Mouse (Mus musculus): Measurements from ENCODE around the gene Brinp2. TPM values are rescaled to one million over a fixed set of nuclear protein-coding genes. Genes with fewer than 3 reads are reported as not detected.

Brinp2 gene
- total and polyA plus RNA-seq, 3 experiments = 0.11 TPM; not detected in 2

DNA sequence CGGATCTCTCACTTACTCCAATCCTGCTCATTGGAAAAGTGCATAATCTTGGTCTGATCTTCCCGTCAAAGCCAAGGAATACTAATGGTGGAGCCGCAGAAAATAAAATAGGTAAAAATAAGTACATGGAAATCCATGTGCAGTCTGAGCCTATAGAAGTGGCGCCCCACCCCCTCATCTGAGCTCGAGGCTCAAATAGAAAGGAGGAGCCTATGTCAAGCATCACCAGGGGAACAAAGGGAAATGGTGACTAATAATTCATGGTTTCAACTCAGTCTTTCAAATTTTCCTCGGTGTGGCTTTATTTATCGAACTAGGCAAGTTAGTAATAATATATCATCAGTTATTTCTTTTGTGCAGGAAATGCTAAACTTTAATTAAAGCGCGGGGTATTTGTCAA lies 84.1 kb downstream of the Brinp2 start:
- ATAC-seq (ENCODE audit: extremely low read depth, insufficient number of reproducible peaks, low FRiP score, poor library complexity, severe bottlenecking) (no peak), DNase-seq (ENCODE audit: low spot score) (no peak)
- no peaks in the 10 kb centered on the region for H3K4me1 ChIP-seq (ENCODE audit: insufficient read depth, low read depth, low read length)
- no peak for TF ChIP-seq GATA1 (IDR thresholded peaks at IDR 0.05; ENCODE audit: borderline replicate concordance, low read length)
- TF ChIP-seq POLR2AphosphoS5 (IDR thresholded peaks at IDR 0.05; ENCODE audit: insufficient replicate concordance, low read depth, low read length) = no peak
- no peak for TF ChIP-seq GATA2 (IDR thresholded peaks at IDR 0.05; ENCODE audit: borderline replicate concordance, low read depth, low read length)
- no peak for TF ChIP-seq CTCF (IDR thresholded peaks at IDR 0.05; ENCODE audit: low read depth, low read length)
- TF ChIP-seq TAL1 (conservative IDR thresholded peaks at IDR 0.05; ENCODE audit: low read depth, low read length) = no peak
- H3K36me3 ChIP-seq (replicated peaks) = no peaks in the 10 kb centered on the region
- no peak overlapping the region for H3K4me3 ChIP-seq (ENCODE audit: low read depth, low read length)
- peaks cover 14% of the 10 kb centered on the region for H3K9me3 ChIP-seq (replicated peaks)
- H3K27me3 ChIP-seq (ENCODE audit: insufficient read depth, low read length) = no peaks in the 10 kb centered on the region

DNA sequence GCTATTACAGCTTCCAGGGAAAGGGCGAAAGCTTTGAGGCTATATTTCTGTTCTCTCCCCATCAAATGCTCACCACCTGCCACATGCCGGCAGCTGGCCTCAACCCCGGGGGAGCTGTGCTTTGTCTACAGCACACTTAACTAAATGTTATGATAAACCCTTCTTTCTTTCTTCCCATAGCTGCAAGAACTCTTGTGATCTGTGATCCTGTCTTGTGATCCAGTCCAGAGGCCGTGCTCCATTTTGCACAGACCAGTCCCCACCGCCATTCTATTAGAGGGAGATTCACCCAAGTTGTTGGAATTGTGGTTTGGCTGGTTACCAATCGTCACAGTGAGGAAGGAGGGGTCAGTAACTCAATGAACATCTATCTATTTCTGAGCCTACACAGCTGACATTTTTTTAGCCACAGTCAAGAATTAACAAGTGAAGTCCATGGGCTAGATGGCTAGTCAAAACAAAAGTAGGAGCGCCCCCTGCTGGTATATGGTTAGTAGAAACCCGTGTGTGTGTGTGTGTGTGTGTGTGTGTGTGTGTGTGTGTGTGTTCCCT lies 89.0 kb downstream of the Brinp2 start:
- ATAC-seq (ENCODE audit: extremely low read depth, insufficient number of reproducible peaks, low FRiP score, poor library complexity, severe bottlenecking) (no peak), DNase-seq (ENCODE audit: low spot score) (no peak)
- Histone ChIP-seq H3K27me3 (ENCODE audit: insufficient read depth, low read length) (no peaks in the 10 kb centered on the region), H3K4me1 (ENCODE audit: insufficient read depth, low read depth, low read length) (no peaks in the 10 kb centered on the region), H3K9me3 (replicated peaks) (peaks cover 25% of the 10 kb centered on the region), H3K4me3 (ENCODE audit: low read depth, low read length) (no peak overlapping the region), H3K36me3 (replicated peaks) (no peaks in the 10 kb centered on the region)
- no peak for TF ChIP-seq TAL1 (conservative IDR thresholded peaks at IDR 0.05; ENCODE audit: low read depth, low read length)
- TF ChIP-seq POLR2AphosphoS5 (IDR thresholded peaks at IDR 0.05; ENCODE audit: insufficient replicate concordance, low read depth, low read length) = no peak
- TF ChIP-seq GATA1 (IDR thresholded peaks at IDR 0.05; ENCODE audit: borderline replicate concordance, low read length) = no peak
- no peak for TF ChIP-seq GATA2 (IDR thresholded peaks at IDR 0.05; ENCODE audit: borderline replicate concordance, low read depth, low read length)
- no peak for TF ChIP-seq CTCF (IDR thresholded peaks at IDR 0.05; ENCODE audit: low read depth, low read length)

DNA sequence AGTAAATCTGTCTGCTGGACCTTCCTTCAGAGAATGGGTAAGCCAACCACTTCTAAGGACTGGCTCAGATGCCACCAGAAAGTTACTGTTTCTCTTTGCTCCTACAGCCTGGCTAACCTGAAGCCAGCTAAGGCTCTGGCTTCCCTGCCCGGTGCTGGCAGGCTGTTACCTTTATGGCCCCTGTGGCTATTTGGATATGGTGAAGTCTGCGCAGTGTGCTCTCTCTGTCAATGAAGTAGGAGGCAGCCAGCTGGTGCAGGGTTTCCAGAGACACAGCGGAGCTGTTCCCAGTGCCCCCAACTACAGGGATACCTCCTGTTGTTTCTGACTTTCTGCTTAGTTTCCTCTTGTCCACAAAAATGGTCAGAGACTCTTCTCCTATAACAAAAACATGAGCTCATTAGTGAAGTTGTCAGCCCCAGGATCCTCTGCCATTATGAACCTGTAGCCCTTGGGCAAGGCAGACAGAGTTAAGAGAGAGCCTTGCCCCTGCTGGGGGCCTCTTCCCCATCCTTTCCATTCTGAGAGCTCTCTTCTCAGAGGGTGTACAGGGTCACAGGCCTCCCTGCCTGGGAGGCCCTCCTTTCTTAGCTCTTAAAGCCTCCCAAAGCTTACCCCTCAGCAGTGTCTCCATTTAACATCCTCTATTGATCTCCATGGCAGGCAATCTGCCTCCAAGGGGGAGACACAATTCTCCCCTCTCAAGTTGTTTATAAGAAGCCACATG lies 89.7 kb downstream of the Brinp2 start:
- H3K4me3 ChIP-seq (ENCODE audit: low read depth, low read length) = no peak overlapping the region
- ATAC-seq (ENCODE audit: extremely low read depth, insufficient number of reproducible peaks, low FRiP score, poor library complexity, severe bottlenecking) (no peak), DNase-seq (ENCODE audit: low spot score) (no peak)
- H3K4me1 ChIP-seq (ENCODE audit: insufficient read depth, low read depth, low read length) = no peaks in the 10 kb centered on the region
- no peaks in the 10 kb centered on the region for H3K27me3 ChIP-seq (ENCODE audit: insufficient read depth, low read length)
- no peak for TF ChIP-seq CTCF (IDR thresholded peaks at IDR 0.05; ENCODE audit: low read depth, low read length)
- no peak for TF ChIP-seq GATA2 (IDR thresholded peaks at IDR 0.05; ENCODE audit: borderline replicate concordance, low read depth, low read length)
- TF ChIP-seq POLR2AphosphoS5 (IDR thresholded peaks at IDR 0.05; ENCODE audit: insufficient replicate concordance, low read depth, low read length) = no peak
- no peak for TF ChIP-seq TAL1 (conservative IDR thresholded peaks at IDR 0.05; ENCODE audit: low read depth, low read length)
- TF ChIP-seq GATA1 (IDR thresholded peaks at IDR 0.05; ENCODE audit: borderline replicate concordance, low read length) = no peak
- no peaks in the 10 kb centered on the region for H3K36me3 ChIP-seq (replicated peaks)
- H3K9me3 ChIP-seq (replicated peaks) = peaks cover 25% of the 10 kb centered on the region

DNA sequence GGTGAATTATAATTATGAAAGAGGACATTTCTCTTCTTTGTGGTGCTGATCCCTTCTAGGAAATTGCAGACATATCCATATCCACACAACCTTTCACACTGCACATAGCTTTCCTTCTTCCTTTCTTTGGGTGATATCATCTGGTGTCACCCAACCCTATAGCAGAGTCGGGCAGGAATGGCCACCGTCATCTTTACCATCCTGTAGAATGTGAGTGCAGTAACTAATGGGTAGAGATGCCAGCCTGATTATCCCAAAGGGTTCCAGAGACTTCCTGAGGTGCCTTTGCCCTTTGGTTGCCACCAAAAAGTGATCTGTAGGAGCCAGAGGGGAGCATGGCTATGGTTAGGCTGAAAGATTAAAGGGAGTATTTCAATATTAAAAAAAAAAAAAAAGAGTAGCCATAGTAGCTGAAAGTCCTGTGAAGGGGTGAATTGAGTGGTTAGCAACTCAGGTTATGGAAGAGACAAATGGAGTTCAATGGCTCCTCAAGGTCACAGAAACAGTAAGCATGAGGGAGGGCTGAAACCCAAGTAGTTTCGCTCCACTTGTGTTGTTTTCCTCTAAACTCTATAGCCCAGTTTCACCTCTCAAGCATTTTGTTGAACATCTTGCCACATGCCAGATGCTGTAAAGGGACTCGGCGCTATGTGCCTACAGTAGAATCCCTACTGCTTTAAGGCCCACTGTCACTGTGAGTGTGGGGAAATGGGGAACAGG lies 96.5 kb downstream of the Brinp2 start:
- Histone ChIP-seq H3K27me3 (ENCODE audit: insufficient read depth, low read length) (no peaks in the 10 kb centered on the region), H3K4me1 (ENCODE audit: insufficient read depth, low read depth, low read length) (no peaks in the 10 kb centered on the region), H3K9me3 (replicated peaks) (peaks cover 44% of the 10 kb centered on the region), H3K4me3 (ENCODE audit: low read depth, low read length) (no peak overlapping the region), H3K36me3 (replicated peaks) (no peaks in the 10 kb centered on the region)
- DNase-seq (ENCODE audit: low spot score) = no peak
- no peak for ATAC-seq (ENCODE audit: extremely low read depth, insufficient number of reproducible peaks, low FRiP score, poor library complexity, severe bottlenecking)
- TF ChIP-seq POLR2AphosphoS5 (IDR thresholded peaks at IDR 0.05; ENCODE audit: insufficient replicate concordance, low read depth, low read length) = no peak

DNA sequence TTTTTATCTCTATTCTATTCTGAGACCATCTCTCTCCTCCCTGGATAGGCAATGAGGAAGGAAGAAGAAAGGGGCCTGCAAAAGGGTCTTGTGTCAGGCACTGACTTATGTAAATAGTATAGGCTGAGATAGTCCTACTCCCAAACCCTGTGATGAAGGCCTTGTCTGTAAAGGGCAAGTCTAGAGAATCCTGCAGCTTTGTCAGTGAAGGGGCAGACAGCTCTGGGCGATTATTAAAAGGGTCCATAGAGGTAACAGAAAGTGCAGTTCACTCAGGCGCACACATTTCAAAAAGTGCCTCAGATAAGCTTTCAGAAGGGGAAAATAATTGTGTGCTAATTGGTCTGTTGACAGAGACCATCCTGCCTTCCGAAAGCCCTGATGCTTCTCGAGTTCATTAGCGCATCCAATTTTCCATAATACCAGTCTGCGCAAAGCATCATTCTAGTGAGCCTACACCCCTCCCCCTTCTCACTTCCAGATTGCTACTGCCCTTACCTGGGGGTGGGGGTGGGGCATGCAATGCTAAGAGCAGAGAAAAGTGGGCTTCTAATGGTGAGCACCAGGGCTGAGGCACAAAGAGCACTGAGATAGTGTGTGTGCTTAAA lies 97.3 kb downstream of the Brinp2 start:
- ATAC-seq (ENCODE audit: extremely low read depth, insufficient number of reproducible peaks, low FRiP score, poor library complexity, severe bottlenecking) (no peak), DNase-seq (ENCODE audit: low spot score) (no peak)
- Histone ChIP-seq H3K36me3 (replicated peaks) (no peaks in the 10 kb centered on the region), H3K4me1 (ENCODE audit: insufficient read depth, low read depth, low read length) (no peaks in the 10 kb centered on the region), H3K27me3 (ENCODE audit: insufficient read depth, low read length) (no peaks in the 10 kb centered on the region), H3K4me3 (ENCODE audit: low read depth, low read length) (no peak overlapping the region), H3K9me3 (replicated peaks) (peaks cover 47% of the 10 kb centered on the region)
- TF ChIP-seq GATA1 (IDR thresholded peaks at IDR 0.05; ENCODE audit: borderline replicate concordance, low read length) (no peak), GATA2 (IDR thresholded peaks at IDR 0.05; ENCODE audit: borderline replicate concordance, low read depth, low read length) (no peak), CTCF (IDR thresholded peaks at IDR 0.05; ENCODE audit: low read depth, low read length) (no peak), TAL1 (conservative IDR thresholded peaks at IDR 0.05; ENCODE audit: low read depth, low read length) (no peak), POLR2AphosphoS5 (IDR thresholded peaks at IDR 0.05; ENCODE audit: insufficient replicate concordance, low read depth, low read length) (no peak)

All from G1E (cell line).